Mouse (Mus musculus) heart, adult 9 months (tissue): ENCODE results near the gene Phactr4.
A peak's percentile ranks its signal among the peaks of the same experiment; 100 is the strongest.
"Not testable (repeated sequence)": the region's sequence is repeated elsewhere in the genome, so short reads cannot be mapped to it uniquely, and the experiment has no call there.

Experiments
- DNase-seq, 2 experiments: peaks; one replicate each; pipeline ENCODE4 v3.0.0; 2022; ENCODE audit warnings: low spot score in 2 of 2

The Phactr4 gene

DNA sequence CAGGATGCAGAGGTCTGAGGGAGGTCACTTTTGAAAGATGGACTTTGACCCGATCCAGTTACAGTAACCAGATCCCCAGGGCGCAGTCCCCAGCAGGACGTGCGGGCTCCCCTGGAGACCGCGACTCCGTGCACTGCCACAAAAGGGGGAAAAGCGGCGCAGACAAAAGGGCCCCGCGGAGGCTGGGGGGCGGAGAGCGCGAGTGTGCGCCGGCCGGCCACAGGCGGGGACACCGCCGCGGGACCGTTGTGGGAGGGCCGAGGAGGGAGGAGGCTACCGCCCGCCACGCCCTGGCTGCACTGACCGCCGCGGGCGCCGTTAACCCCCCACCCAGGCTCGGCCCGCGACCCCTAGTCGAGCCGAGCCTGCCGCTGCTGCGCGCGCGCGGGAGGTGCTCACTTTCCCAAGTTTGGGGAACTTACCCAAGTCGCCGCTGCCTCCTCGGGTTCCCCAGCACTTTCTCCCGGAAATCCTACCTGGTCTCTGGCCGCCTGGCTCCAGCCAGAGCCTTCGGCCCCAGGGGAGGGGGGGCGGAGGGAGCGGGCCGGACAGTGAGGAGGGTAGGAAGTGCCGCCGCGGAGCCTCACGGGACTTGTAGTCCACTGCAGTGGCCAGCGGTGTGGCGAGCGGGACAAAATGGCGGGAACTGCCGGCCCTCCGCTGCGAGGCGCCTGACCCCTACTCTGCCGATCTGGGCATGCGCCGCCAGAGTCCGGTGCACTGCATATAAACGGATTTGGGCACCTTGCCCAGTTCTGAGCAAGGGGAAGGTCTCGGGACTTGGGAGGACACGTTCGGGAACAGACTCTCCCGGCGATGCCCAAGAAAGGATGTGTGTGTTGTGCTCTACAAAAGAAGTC is at the start of gene Phactr4:
TSS of gene Phactr4 (minus strand) at position 567 of the 860 bp plus-strand sequence.
- peak; percentile 98 for DNase-seq

- no peak for DNase-seq
Observed at GRCm38 (mm10) chr4:132469873-132470272, 47.6 kb upstream of the Phactr4 start.

DNA sequence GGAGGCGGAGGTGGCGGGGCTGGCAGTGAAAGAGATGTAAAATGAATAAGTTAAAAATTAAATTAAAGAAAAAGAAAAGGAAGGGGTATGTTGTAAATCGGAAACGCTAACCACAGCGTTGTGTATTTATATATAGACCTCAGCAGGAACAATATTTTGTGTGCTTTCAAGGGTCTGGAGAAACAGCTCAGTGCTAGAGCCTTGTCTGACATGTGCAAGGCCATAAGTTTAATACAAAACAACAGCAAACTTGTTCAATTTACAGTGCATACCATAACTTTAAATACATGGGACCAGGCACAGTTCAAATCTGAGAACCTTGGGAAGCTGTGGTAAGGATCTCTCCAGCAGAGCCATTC is 41.9 kb upstream of the Phactr4 start:
- DNase-seq = no peak

GRCm38 (mm10) chr4:132463430-132464254 is 41.4 kb upstream of the Phactr4 start, which contains the start of gene Med18:
Med18 (minus strand) TSS chr4:132463921.
- DNase-seq = peak; percentile 91 to 93

- no peak for DNase-seq
Observed at GRCm38 (mm10) chr4:132462836-132463235, 40.5 kb upstream of the Phactr4 start.

DNA sequence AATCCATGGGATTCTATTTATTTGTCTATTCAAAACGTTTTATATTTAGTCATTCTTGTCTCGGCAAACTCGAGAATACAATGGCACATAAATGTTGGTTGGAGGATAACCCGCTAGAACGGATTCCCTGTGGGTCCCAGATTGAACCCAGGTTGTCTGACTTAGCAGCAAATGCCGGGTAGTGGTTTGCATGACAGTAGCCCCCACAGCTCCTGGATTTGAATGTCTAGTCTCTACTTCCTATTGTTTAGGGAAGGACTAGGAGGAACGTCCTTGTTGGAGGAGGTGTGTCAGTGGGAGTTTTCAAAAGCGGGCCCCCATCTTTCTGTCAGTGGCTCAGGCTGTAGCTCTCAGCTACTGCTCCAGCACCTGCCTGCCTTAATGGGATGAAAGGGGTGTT is 37.9 kb upstream of the Phactr4 start:
- DNase-seq = no peak

DNA sequence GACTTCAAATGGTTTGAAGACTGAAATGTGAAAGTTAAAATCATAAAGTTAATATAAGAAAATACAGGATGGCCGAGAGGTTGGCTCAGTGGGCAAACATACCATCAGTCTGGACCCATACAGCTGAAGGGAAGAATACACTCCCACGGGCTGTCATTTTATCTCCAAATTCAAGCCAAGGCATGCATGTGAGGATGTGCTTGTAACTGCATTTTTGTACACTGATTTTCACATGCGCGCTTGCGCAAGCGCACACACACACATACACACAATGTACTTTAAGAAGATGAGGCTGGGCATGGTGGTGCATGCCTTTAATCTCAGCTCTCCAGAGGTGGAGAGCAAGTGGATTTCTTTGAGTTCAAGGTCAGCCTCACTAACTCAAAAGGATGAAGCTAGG is 33.3 kb upstream of the Phactr4 start:
- no peak for DNase-seq

DNA sequence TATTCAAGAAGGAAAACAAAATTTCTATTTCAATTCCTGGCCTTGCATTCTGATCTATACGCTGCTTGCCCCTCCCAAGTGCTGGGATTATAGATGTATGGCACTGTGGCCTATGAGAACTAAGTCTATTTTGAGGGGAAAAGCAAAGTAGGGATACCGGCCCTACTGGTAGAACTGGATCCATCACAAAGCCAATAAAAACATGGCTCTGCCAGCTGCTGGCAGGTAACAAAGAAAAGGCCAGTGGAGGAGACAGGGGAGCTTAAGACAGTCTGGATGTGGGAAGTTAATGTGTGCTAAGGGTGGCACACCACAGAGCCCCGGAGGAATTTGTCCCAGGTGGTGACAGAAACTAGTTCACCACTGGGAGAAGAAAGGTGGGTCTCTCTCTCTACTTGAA is 32.9 kb upstream of the Phactr4 start:
- no peak for DNase-seq

- DNase-seq = no peak
Observed at GRCm38 (mm10) chr4:132454216-132454615, 31.9 kb upstream of the Phactr4 start.

DNA sequence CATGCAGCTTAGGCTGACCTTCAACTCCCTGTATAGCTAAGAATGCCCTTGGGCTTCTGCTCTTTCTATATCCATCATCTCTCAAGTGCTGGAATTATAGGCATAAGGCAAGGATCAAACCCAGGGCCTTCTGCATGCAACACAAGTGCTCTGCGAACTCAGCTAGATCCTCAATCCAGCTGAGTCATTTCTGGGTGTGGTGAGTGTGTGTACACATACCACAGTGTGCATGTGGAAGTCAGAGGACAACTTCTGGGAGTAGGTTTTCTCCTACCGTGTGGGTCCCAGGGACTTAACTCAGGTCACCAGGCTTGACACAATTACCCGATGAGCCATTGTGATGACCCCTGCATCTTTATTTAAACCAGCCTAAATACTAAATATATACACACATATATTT is 27.5 kb upstream of the Phactr4 start:
- no peak for DNase-seq

DNA sequence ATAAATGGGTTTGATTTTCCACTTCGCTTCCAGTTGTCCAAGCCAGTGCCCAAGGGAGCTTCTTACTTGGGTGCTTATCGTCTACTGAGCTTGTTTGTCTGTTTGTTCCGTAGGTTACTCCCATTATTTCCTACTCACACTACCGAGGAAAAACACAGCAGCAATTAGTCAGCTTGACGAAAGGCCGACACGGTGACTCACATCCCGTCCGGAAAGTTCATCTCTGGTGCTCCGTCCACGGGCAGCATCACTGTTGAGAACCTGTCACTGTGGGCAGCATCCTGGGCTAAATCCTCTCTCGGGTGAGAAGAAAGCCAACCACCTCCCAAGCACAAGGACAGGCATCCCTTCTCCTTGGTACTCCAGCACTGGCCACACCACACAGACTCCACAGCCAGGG is 23.8 kb upstream of the Phactr4 start:
- no peak for DNase-seq

- no peak for DNase-seq
Observed at GRCm38 (mm10) chr4:132444516-132444915, 22.2 kb upstream of the Phactr4 start.

DNA sequence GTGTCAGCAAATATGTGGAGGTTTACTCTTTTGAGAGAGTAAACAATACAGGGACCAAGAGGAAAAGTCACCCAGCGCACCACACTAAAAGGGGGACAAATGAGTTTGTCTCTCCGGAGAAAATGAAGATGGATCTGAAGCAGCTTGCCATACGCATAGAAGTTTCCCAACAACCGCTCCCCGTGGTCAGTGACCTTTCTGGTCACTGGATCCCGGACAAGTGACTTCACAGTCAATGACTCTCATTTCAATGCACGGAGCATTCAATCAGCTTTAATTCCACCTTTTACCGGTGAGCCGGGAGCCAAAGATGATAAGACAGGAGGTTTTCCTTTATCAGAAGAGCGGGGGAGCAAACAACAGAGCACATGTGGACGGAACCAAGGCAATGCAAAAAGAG is 15.6 kb upstream of the Phactr4 start:
- DNase-seq = no peak

DNA sequence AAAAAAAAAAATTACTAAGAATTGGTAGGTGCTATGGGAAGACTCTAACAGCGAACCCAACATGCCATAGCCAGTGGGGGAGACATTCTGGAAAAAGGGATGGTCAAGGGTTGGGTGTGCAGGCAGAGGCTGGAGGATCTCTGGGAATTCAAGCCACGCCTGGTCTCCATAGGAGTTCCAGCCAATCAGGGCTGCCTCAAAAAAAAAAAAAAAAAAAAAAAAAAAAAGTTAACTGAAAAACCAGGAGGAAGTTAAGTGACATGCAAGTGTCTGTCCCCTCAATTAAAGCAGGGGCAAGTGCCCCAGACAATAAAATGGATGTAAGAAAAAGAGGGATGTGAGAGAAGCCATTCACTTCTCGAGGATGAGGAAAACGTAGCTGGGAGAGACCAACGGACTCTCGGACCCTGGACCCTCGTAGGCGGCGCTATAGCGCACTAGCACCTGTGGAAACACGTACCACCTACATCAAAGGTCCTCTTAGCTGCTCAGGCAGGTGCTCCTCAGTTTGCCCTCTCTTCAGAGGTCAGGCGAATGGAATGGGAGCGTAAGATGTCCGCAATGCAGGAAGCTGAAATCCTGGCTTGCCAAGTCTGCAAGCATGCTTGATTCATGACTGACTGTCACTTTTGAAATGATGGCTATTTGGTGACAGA is 10.6 kb upstream of the Phactr4 start:
- no peak for DNase-seq

GRCm38 (mm10) chr4:132428022-132428542 is 5.8 kb upstream of the Phactr4 start:
- peak in 1 of 2 experiments; percentile 12 for DNase-seq

DNA sequence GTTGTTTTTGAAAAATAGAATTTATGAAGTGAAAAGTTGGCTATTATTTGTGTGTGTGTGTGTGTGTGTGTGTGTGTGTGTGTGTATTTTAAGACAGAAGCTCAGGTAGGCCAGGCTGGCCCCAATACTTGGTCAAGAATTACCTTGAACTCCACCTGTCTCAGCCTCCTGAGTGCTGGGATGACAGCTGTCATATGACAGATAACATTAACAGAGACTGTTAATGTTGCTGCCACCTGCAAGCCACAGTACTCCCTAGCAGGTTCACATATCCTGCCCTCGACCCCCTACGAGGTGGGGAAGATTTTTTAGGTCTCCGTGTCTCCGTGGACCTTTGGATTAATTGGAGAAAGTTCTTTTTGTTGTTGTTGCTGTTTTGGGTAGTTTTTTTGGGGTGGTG is 5.2 kb upstream of the Phactr4 start:
- DNase-seq = no peak

- no peak for DNase-seq
Observed at GRCm38 (mm10) chr4:132426021-132426420, 3.7 kb upstream of the Phactr4 start.

- DNase-seq = no peak
Observed at GRCm38 (mm10) chr4:132424765-132425164, 2.5 kb upstream of the Phactr4 start.

GRCm38 (mm10) chr4:132421556-132421922 is 750 bp downstream of the Phactr4 start:
- DNase-seq = no peak

- DNase-seq = no peak
Observed at GRCm38 (mm10) chr4:132420471-132420870, 1.8 kb downstream of the Phactr4 start.

DNA sequence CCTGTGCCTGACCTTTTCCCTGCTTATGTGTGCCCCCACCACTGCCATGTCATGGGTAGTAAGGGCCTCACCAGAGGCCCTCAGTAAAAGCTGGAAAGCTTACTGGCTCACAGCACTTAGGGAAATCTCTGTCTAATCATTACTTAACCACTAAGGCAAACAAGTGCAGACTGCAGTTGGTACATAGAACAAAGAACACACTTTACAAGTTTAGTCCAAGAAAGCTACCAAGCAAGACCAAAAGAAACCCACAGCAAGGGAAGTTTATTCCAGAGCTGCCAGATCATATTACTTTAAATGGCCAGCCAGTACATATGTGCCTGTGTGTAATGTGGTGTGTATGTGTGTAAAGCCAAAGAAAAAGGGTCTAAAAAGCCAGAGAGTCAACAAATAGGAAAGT is 6.3 kb downstream of the Phactr4 start:
- DNase-seq = no peak

GRCm38 (mm10) chr4:132413257-132413656 is 9.0 kb downstream of the Phactr4 start:
- not testable (repeated sequence) for DNase-seq
